Mouse (Mus musculus) ES-Bruce4 (cell line): ENCODE results near the gene Olfr1489.

Experiments
- CTCF ChIP-seq: IDR thresholded peaks from one replicate; pipeline ENCODE4 v1.8.1; 2011; ENCODE audit warnings: low read depth, low read length
- EP300 ChIP-seq: IDR thresholded peaks from 2 replicates; pipeline ENCODE4 v1.6.1; 2011; ENCODE audit warnings: low read depth, low read length; ENCODE audit not compliant: insufficient read depth
- POLR2A ChIP-seq: IDR thresholded peaks from one replicate; pipeline ENCODE4 v1.8.1; 2011; ENCODE audit warnings: low read length; ENCODE audit not compliant: insufficient read depth

DNA sequence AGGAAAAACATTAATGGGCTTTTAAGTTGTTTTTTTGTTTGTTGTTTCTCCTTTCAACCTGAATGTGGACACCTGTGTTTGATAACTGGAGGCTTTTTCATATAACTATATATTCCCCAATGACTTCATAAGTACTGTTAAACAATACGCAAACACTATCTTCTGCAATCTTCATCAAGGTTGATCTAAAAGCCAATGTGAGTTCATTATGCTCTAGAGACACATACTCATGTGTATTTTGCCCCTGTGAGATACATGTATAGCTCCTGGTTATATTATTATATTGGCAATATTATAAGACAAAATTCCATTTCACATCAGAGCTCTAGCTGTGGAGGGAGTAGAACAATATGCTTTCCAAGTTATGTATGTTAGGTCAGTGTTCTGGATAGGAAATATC is 48.2 kb upstream of the Olfr1489 start, which contains the start of gene Olfr1484:
- no peak for TF ChIP-seq POLR2A
- TF ChIP-seq CTCF = no peak
- no peak for TF ChIP-seq EP300
